Mouse (Mus musculus) thymus, adult 2 months (tissue): ENCODE results near the gene Son.

Experiments
- CTCF ChIP-seq: fragments of 200-500 bp; IDR thresholded peaks from 2 replicates; pipeline ENCODE4 v1.5.1; 2012; ENCODE audit warnings: mild to moderate bottlenecking, control low read depth, low read length, moderate library complexity, borderline replicate concordance; ENCODE audit not compliant: control insufficient read depth, poor library complexity, insufficient read depth; ENCODE audit errors: extremely low read depth
- POLR2A ChIP-seq: fragments of 200-500 bp; IDR thresholded peaks from 2 replicates; pipeline ENCODE4 v1.6.1; 2012; ENCODE audit warnings: mild to moderate bottlenecking, low read length, control low read depth, moderate library complexity; ENCODE audit not compliant: control insufficient read depth, poor library complexity, insufficient read depth; ENCODE audit errors: extremely low read depth

DNA sequence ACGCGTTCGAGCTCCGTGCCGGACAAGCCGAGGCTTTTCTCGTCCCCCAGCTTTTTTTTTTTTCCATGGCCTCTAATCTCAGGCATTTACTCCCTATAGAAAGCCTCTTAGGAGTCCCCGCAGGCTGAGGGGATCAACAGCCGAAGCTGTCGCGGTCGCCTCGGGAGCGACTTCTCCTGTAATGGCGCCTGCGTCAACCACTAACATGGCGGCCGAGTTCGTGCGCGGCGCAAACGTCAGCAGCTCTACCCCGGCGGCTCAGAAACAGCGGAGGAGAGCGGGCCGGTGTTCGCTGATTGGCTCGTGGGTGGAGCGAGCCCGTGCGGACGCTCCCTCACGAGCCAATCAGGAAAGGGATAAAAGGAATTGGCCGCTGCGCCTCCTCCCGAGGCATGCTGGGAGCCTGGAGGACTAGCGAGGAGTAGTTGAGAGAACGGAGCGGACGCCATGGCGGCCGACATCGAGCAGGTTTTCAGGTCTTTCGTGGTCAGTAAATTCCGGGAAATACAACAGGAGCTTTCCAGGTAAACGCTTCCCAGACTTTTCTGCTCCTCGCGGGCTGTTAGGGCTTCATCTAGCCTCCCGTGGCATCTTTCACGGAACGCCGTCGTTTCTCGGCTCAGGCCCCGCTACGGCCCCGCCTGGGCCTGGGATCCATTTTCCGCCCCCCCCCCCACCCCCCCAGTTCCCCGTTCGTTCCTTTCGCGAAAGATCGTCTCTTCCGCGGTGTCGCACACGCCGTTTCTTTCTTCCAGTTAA is at the start of gene Son:
- 0 out of 2 replicates have a peak, but pooled peaks have one; percentile 37 for TF ChIP-seq CTCF
- TF ChIP-seq POLR2A = peak; percentile 96
